Mouse (Mus musculus): ENCODE data around the gene Nuak1. TPM values are rescaled to one million over a fixed set of nuclear protein-coding genes. Genes with fewer than 3 reads are reported as not detected.

Gene Nuak1
- polyA plus RNA-seq, 1 experiment = 25.9 TPM

- Histone ChIP-seq H3K4me3 (ENCODE audit: low read depth, low read length) (no peak overlapping the region), H3K9ac (ENCODE audit: low read depth, poor library complexity, severe bottlenecking) (no peak overlapping the region), H3K27me3 (ENCODE audit: control insufficient read depth, insufficient read depth, low read length, poor library complexity, severe bottlenecking) (no peaks in the 10 kb centered on the region), H3K27ac (ENCODE audit: insufficient read depth, low read length) (no peak overlapping the region), H3K9me3 (replicated peaks; ENCODE audit: control insufficient read depth, insufficient read depth, low read length, poor library complexity, severe bottlenecking) (no peaks in the 10 kb centered on the region), H3K4me1 (ENCODE audit: control insufficient read depth, insufficient read depth, low read length) (no peaks in the 10 kb centered on the region), H3K36me3 (ENCODE audit: control insufficient read depth, insufficient read depth, low read length, poor library complexity, severe bottlenecking) (no peaks in the 10 kb centered on the region)
- TF ChIP-seq POLR2A (IDR thresholded peaks at IDR 0.05; ENCODE audit: insufficient read depth, low read length) = no peak
Observed at GRCm38 (mm10) chr10:84400037-84400681, 40.2 kb downstream of the Nuak1 start.

GRCm38 (mm10) chr10:84397276-84397675 lies 43.1 kb downstream of the Nuak1 start:
- TF ChIP-seq POLR2A (IDR thresholded peaks at IDR 0.05; ENCODE audit: insufficient read depth, low read length) (no peak), CTCF (IDR thresholded peaks at IDR 0.05; ENCODE audit: low read depth, low read length) (no peak), EP300 (IDR thresholded peaks at IDR 0.05; ENCODE audit: insufficient read depth, low read depth, low read length) (no peak)
- no peak overlapping the region for H3K27ac ChIP-seq (ENCODE audit: insufficient read depth, low read length)
- H3K27me3 ChIP-seq (ENCODE audit: control insufficient read depth, insufficient read depth, low read length, poor library complexity, severe bottlenecking) = no peaks in the 10 kb centered on the region
- no peaks in the 10 kb centered on the region for H3K9me3 ChIP-seq (replicated peaks; ENCODE audit: control insufficient read depth, insufficient read depth, low read length, poor library complexity, severe bottlenecking)
- no peaks in the 10 kb centered on the region for H3K36me3 ChIP-seq (ENCODE audit: control insufficient read depth, insufficient read depth, low read length, poor library complexity, severe bottlenecking)
- no peak overlapping the region for H3K4me3 ChIP-seq (ENCODE audit: low read depth, low read length)
- no peak overlapping the region for H3K9ac ChIP-seq (ENCODE audit: low read depth, poor library complexity, severe bottlenecking)
- H3K4me1 ChIP-seq (ENCODE audit: control insufficient read depth, insufficient read depth, low read length) = peaks cover 2% of the 10 kb centered on the region

- Histone ChIP-seq H3K9me3 (replicated peaks; ENCODE audit: control insufficient read depth, insufficient read depth, low read length, poor library complexity, severe bottlenecking) (no peaks in the 10 kb centered on the region), H3K27ac (ENCODE audit: insufficient read depth, low read length) (no peak overlapping the region), H3K36me3 (ENCODE audit: control insufficient read depth, insufficient read depth, low read length, poor library complexity, severe bottlenecking) (no peaks in the 10 kb centered on the region), H3K4me3 (ENCODE audit: low read depth, low read length) (no peak overlapping the region), H3K9ac (ENCODE audit: low read depth, poor library complexity, severe bottlenecking) (no peak overlapping the region), H3K4me1 (ENCODE audit: control insufficient read depth, insufficient read depth, low read length) (peaks cover 2% of the 10 kb centered on the region), H3K27me3 (ENCODE audit: control insufficient read depth, insufficient read depth, low read length, poor library complexity, severe bottlenecking) (no peaks in the 10 kb centered on the region)
- TF ChIP-seq CTCF (IDR thresholded peaks at IDR 0.05; ENCODE audit: low read depth, low read length) (no peak), POLR2A (IDR thresholded peaks at IDR 0.05; ENCODE audit: insufficient read depth, low read length) (no peak), EP300 (IDR thresholded peaks at IDR 0.05; ENCODE audit: insufficient read depth, low read depth, low read length) (no peak)
Observed at GRCm38 (mm10) chr10:84395885-84396659, 44.3 kb downstream of the Nuak1 start.

- no peaks in the 10 kb centered on the region for H3K36me3 ChIP-seq (ENCODE audit: control insufficient read depth, insufficient read depth, low read length, poor library complexity, severe bottlenecking)
- H3K27me3 ChIP-seq (ENCODE audit: control insufficient read depth, insufficient read depth, low read length, poor library complexity, severe bottlenecking) = no peaks in the 10 kb centered on the region
- no peak overlapping the region for H3K9ac ChIP-seq (ENCODE audit: low read depth, poor library complexity, severe bottlenecking)
- no peak overlapping the region for H3K27ac ChIP-seq (ENCODE audit: insufficient read depth, low read length)
- peaks cover 2% of the 10 kb centered on the region for H3K4me1 ChIP-seq (ENCODE audit: control insufficient read depth, insufficient read depth, low read length)
- no peak overlapping the region for H3K4me3 ChIP-seq (ENCODE audit: low read depth, low read length)
- H3K9me3 ChIP-seq (replicated peaks; ENCODE audit: control insufficient read depth, insufficient read depth, low read length, poor library complexity, severe bottlenecking) = no peaks in the 10 kb centered on the region
- TF ChIP-seq EP300 (IDR thresholded peaks at IDR 0.05; ENCODE audit: insufficient read depth, low read depth, low read length) = no peak
- no peak for TF ChIP-seq CTCF (IDR thresholded peaks at IDR 0.05; ENCODE audit: low read depth, low read length)
- TF ChIP-seq POLR2A (IDR thresholded peaks at IDR 0.05; ENCODE audit: insufficient read depth, low read length) = no peak
Observed at GRCm38 (mm10) chr10:84395259-84395658, 45.1 kb downstream of the Nuak1 start.

- Histone ChIP-seq H3K9me3 (replicated peaks; ENCODE audit: control insufficient read depth, insufficient read depth, low read length, poor library complexity, severe bottlenecking) (no peaks in the 10 kb centered on the region), H3K27me3 (ENCODE audit: control insufficient read depth, insufficient read depth, low read length, poor library complexity, severe bottlenecking) (no peaks in the 10 kb centered on the region), H3K36me3 (ENCODE audit: control insufficient read depth, insufficient read depth, low read length, poor library complexity, severe bottlenecking) (no peaks in the 10 kb centered on the region), H3K4me3 (ENCODE audit: low read depth, low read length) (no peak overlapping the region), H3K4me1 (ENCODE audit: control insufficient read depth, insufficient read depth, low read length) (peaks cover 6% of the 10 kb centered on the region), H3K9ac (ENCODE audit: low read depth, poor library complexity, severe bottlenecking) (no peak overlapping the region), H3K27ac (ENCODE audit: insufficient read depth, low read length) (no peak overlapping the region)
- TF ChIP-seq CTCF (IDR thresholded peaks at IDR 0.05; ENCODE audit: low read depth, low read length) (no peak), EP300 (IDR thresholded peaks at IDR 0.05; ENCODE audit: insufficient read depth, low read depth, low read length) (no peak), POLR2A (IDR thresholded peaks at IDR 0.05; ENCODE audit: insufficient read depth, low read length) (no peak)
Observed at GRCm38 (mm10) chr10:84393881-84394280, 46.5 kb downstream of the Nuak1 start.

- Histone ChIP-seq H3K4me3 (ENCODE audit: low read depth, low read length) (no peak overlapping the region), H3K27ac (ENCODE audit: insufficient read depth, low read length) (no peak overlapping the region), H3K4me1 (ENCODE audit: control insufficient read depth, insufficient read depth, low read length) (peaks cover 10% of the 10 kb centered on the region), H3K36me3 (ENCODE audit: control insufficient read depth, insufficient read depth, low read length, poor library complexity, severe bottlenecking) (no peaks in the 10 kb centered on the region), H3K9me3 (replicated peaks; ENCODE audit: control insufficient read depth, insufficient read depth, low read length, poor library complexity, severe bottlenecking) (no peaks in the 10 kb centered on the region), H3K9ac (ENCODE audit: low read depth, poor library complexity, severe bottlenecking) (no peak overlapping the region), H3K27me3 (ENCODE audit: control insufficient read depth, insufficient read depth, low read length, poor library complexity, severe bottlenecking) (no peaks in the 10 kb centered on the region)
- TF ChIP-seq EP300 (IDR thresholded peaks at IDR 0.05; ENCODE audit: insufficient read depth, low read depth, low read length) = no peak
- no peak for TF ChIP-seq POLR2A (IDR thresholded peaks at IDR 0.05; ENCODE audit: insufficient read depth, low read length)
- no peak for TF ChIP-seq CTCF (IDR thresholded peaks at IDR 0.05; ENCODE audit: low read depth, low read length)
Observed at GRCm38 (mm10) chr10:84393405-84393804, 47.0 kb downstream of the Nuak1 start.

Data from ES-Bruce4 (cell line).